Mouse (Mus musculus): Measurements from ENCODE around the gene Fam166b. TPM values are rescaled to one million over a fixed set of nuclear protein-coding genes. Genes with fewer than 3 reads are reported as not detected.

Gene Fam166b
- 0.06 TPM for polyA plus RNA-seq (2012; fragmentation: generic; extraction: Trizol)
- long read RNA-seq, experiment 1: 0 reads
- long read RNA-seq, experiment 2: 0 reads

- H3K27me3 ChIP-seq (ENCODE audit: control insufficient read depth, insufficient read depth, insufficient read length): no peaks in the 10 kb centered on the region
- no peak within 1 kb of the TSS for H3K4me3 ChIP-seq (ENCODE audit: insufficient read depth, poor library complexity, severe bottlenecking)
- TF ChIP-seq CEBPB (IDR thresholded peaks at IDR 0.05; ENCODE audit: low read depth) (no peak), MYOG (IDR thresholded peaks at IDR 0.05; ENCODE audit: control insufficient read depth, extremely low read depth, insufficient read length) (no peak), FOSL1 (IDR thresholded peaks at IDR 0.05; ENCODE audit: insufficient read depth, low read length, poor library complexity, severe bottlenecking) (no peak)
These were observed at the start of gene Fam166b for GRCm38 (mm10) chr4:43428946-43429345. Gene Fam166b, minus strand, starts transcription at chr4:43429134.

GRCm38 (mm10) chr4:43478534-43478858, 49.6 kb upstream of the Fam166b start:
- no peaks in the 10 kb centered on the region for H3K79me2 ChIP-seq (ENCODE audit: control insufficient read depth, insufficient read depth)
- TF ChIP-seq MYOG (IDR thresholded peaks at IDR 0.05; ENCODE audit: control insufficient read depth, extremely low read depth, insufficient read length): no peak
- no peak for TF ChIP-seq MYOD1 (IDR thresholded peaks at IDR 0.05; ENCODE audit: control insufficient read depth, insufficient read length, low read depth)
- no peak for TF ChIP-seq CTCF (IDR thresholded peaks at IDR 0.05; ENCODE audit: control insufficient read depth, insufficient read depth, insufficient read length)
- TF ChIP-seq CEBPB (IDR thresholded peaks at IDR 0.05; ENCODE audit: low read depth): no peak
- no peak for TF ChIP-seq FOSL1 (IDR thresholded peaks at IDR 0.05; ENCODE audit: insufficient read depth, low read length, poor library complexity, severe bottlenecking)
- no peak for TF ChIP-seq USF1 (IDR thresholded peaks at IDR 0.05; ENCODE audit: low read depth)
- TF ChIP-seq MAX (IDR thresholded peaks at IDR 0.05): no peak
- H3ac ChIP-seq (ENCODE audit: control insufficient read depth, insufficient read length, low read depth): no peak overlapping the region
- no peaks in the 10 kb centered on the region for H3K27me3 ChIP-seq (ENCODE audit: control insufficient read depth, insufficient read depth, insufficient read length)
- no peaks in the 10 kb centered on the region for H3K79me3 ChIP-seq (ENCODE audit: low read depth)
- no peaks in the 10 kb centered on the region for H3K36me3 ChIP-seq (ENCODE audit: control insufficient read depth, insufficient read depth)
- H3K4me3 ChIP-seq (ENCODE audit: insufficient read depth, poor library complexity, severe bottlenecking): no peak overlapping the region

More at GRCm38 (mm10) chr4:43428946-43429345, at the start of gene Fam166b:
- Histone ChIP-seq H3K79me3 (ENCODE audit: low read depth) (no peaks in the 10 kb centered on the region), H3ac (ENCODE audit: control insufficient read depth, insufficient read length, low read depth) (no peak within 1 kb of the TSS), H3K36me3 (ENCODE audit: control insufficient read depth, insufficient read depth) (peaks cover 4% of the 10 kb centered on the region), H3K79me2 (ENCODE audit: control insufficient read depth, insufficient read depth) (no peaks in the 10 kb centered on the region)

- no peaks in the 10 kb centered on the region for H3K36me3 ChIP-seq (ENCODE audit: control insufficient read depth, insufficient read depth)
- TF ChIP-seq USF1 (IDR thresholded peaks at IDR 0.05; ENCODE audit: low read depth): no peak
- TF ChIP-seq CEBPB (IDR thresholded peaks at IDR 0.05; ENCODE audit: low read depth): no peak
- TF ChIP-seq CTCF (IDR thresholded peaks at IDR 0.05; ENCODE audit: control insufficient read depth, insufficient read depth, insufficient read length): no peak
- TF ChIP-seq MYOD1 (IDR thresholded peaks at IDR 0.05; ENCODE audit: control insufficient read depth, insufficient read length, low read depth): no peak
- no peak for TF ChIP-seq MAX (IDR thresholded peaks at IDR 0.05)
- TF ChIP-seq FOSL1 (IDR thresholded peaks at IDR 0.05; ENCODE audit: insufficient read depth, low read length, poor library complexity, severe bottlenecking): no peak
- TF ChIP-seq MYOG (IDR thresholded peaks at IDR 0.05; ENCODE audit: control insufficient read depth, extremely low read depth, insufficient read length): no peak
- H3ac ChIP-seq (ENCODE audit: control insufficient read depth, insufficient read length, low read depth): no peak overlapping the region
- no peak overlapping the region for H3K4me3 ChIP-seq (ENCODE audit: insufficient read depth, poor library complexity, severe bottlenecking)
- no peaks in the 10 kb centered on the region for H3K27me3 ChIP-seq (ENCODE audit: control insufficient read depth, insufficient read depth, insufficient read length)
- no peaks in the 10 kb centered on the region for H3K79me3 ChIP-seq (ENCODE audit: low read depth)
- H3K79me2 ChIP-seq (ENCODE audit: control insufficient read depth, insufficient read depth): no peaks in the 10 kb centered on the region
These were observed 49.1 kb upstream of the Fam166b start for GRCm38 (mm10) chr4:43477857-43478533.

- no peak overlapping the region for H3K4me3 ChIP-seq (ENCODE audit: insufficient read depth, poor library complexity, severe bottlenecking)
- H3K79me3 ChIP-seq (ENCODE audit: low read depth): no peaks in the 10 kb centered on the region
- no peaks in the 10 kb centered on the region for H3K27me3 ChIP-seq (ENCODE audit: control insufficient read depth, insufficient read depth, insufficient read length)
- TF ChIP-seq USF1 (IDR thresholded peaks at IDR 0.05; ENCODE audit: low read depth) (no peak), CEBPB (IDR thresholded peaks at IDR 0.05; ENCODE audit: low read depth) (no peak), CTCF (IDR thresholded peaks at IDR 0.05; ENCODE audit: control insufficient read depth, insufficient read depth, insufficient read length) (peak; percentile 10)
- H3K79me2 ChIP-seq (ENCODE audit: control insufficient read depth, insufficient read depth): no peaks in the 10 kb centered on the region
- no peak overlapping the region for H3ac ChIP-seq (ENCODE audit: control insufficient read depth, insufficient read length, low read depth)
- H3K36me3 ChIP-seq (ENCODE audit: control insufficient read depth, insufficient read depth): no peaks in the 10 kb centered on the region
These were observed 47.7 kb upstream of the Fam166b start for GRCm38 (mm10) chr4:43476604-43477003.

- Histone ChIP-seq H3K27me3 (ENCODE audit: control insufficient read depth, insufficient read depth, insufficient read length) (no peaks in the 10 kb centered on the region), H3K4me3 (ENCODE audit: insufficient read depth, poor library complexity, severe bottlenecking) (no peak overlapping the region), H3K79me3 (ENCODE audit: low read depth) (no peaks in the 10 kb centered on the region), H3ac (ENCODE audit: control insufficient read depth, insufficient read length, low read depth) (no peak overlapping the region), H3K79me2 (ENCODE audit: control insufficient read depth, insufficient read depth) (no peaks in the 10 kb centered on the region), H3K36me3 (ENCODE audit: control insufficient read depth, insufficient read depth) (no peaks in the 10 kb centered on the region)
- TF ChIP-seq CTCF (IDR thresholded peaks at IDR 0.05; ENCODE audit: control insufficient read depth, insufficient read depth, insufficient read length) (no peak), CEBPB (IDR thresholded peaks at IDR 0.05; ENCODE audit: low read depth) (no peak), MAX (IDR thresholded peaks at IDR 0.05) (no peak), FOSL1 (IDR thresholded peaks at IDR 0.05; ENCODE audit: insufficient read depth, low read length, poor library complexity, severe bottlenecking) (no peak), MYOG (IDR thresholded peaks at IDR 0.05; ENCODE audit: control insufficient read depth, extremely low read depth, insufficient read length) (no peak), MYOD1 (IDR thresholded peaks at IDR 0.05; ENCODE audit: control insufficient read depth, insufficient read length, low read depth) (no peak), USF1 (IDR thresholded peaks at IDR 0.05; ENCODE audit: low read depth) (no peak)
These were observed 44.7 kb upstream of the Fam166b start for GRCm38 (mm10) chr4:43473636-43474035.

GRCm38 (mm10) chr4:43470301-43470700, 41.4 kb upstream of the Fam166b start:
- no peaks in the 10 kb centered on the region for H3K79me2 ChIP-seq (ENCODE audit: control insufficient read depth, insufficient read depth)
- H3K79me3 ChIP-seq (ENCODE audit: low read depth): no peaks in the 10 kb centered on the region
- H3ac ChIP-seq (ENCODE audit: control insufficient read depth, insufficient read length, low read depth): no peak overlapping the region
- TF ChIP-seq USF1 (IDR thresholded peaks at IDR 0.05; ENCODE audit: low read depth) (no peak), MYOD1 (IDR thresholded peaks at IDR 0.05; ENCODE audit: control insufficient read depth, insufficient read length, low read depth) (no peak), CTCF (IDR thresholded peaks at IDR 0.05; ENCODE audit: control insufficient read depth, insufficient read depth, insufficient read length) (no peak), CEBPB (IDR thresholded peaks at IDR 0.05; ENCODE audit: low read depth) (no peak), FOSL1 (IDR thresholded peaks at IDR 0.05; ENCODE audit: insufficient read depth, low read length, poor library complexity, severe bottlenecking) (no peak), MAX (IDR thresholded peaks at IDR 0.05) (no peak), MYOG (IDR thresholded peaks at IDR 0.05; ENCODE audit: control insufficient read depth, extremely low read depth, insufficient read length) (no peak)
- H3K27me3 ChIP-seq (ENCODE audit: control insufficient read depth, insufficient read depth, insufficient read length): no peaks in the 10 kb centered on the region
- H3K4me3 ChIP-seq (ENCODE audit: insufficient read depth, poor library complexity, severe bottlenecking): no peak overlapping the region
- no peaks in the 10 kb centered on the region for H3K36me3 ChIP-seq (ENCODE audit: control insufficient read depth, insufficient read depth)
